Mouse (Mus musculus) brain, embryonic 18.5 days (tissue): Measurements from ENCODE around the gene Ccnk.

Experiments used
- DNase-seq: peaks from one replicate; pipeline ENCODE4 v3.0.0-alpha.2; 2012; ENCODE audit warnings: low read depth, low spot score

Ccnk gene

DNA sequence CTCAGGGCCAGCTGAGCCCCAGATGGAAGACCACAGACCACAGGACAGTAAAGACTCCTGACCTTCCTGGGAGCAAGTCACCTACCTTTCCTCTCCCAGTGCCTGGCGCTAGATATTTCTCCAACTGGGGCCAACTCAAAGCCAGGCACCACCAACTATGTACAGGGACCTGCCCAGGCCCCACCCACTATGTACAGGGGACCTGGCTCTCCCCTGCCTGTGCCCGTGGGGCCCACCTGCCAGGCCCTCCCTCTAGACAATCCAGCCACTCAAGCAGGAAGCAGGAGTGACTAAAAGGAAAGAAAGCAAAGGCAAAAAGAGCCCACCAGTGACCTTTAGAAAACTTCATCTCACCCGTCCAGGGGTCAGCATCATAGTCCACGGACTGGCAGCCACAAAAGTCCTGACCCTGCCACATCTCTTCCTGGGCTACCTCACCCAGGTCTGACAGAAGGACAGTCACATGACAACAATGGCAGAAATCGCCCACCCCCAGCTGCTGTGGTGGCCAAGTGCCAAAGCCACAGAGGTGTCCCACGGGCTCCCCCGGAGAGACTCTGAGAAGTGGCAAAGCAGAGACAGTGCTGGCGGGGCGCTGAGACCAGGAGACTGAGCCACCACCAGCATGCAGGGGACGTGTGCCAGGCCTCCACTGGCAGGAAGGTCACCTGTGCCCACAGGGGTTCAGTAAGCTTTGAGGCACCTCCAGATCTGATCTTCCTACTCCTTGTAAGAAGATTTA, 67.6 kb downstream of the Ccnk start:
- no peak for DNase-seq

DNA sequence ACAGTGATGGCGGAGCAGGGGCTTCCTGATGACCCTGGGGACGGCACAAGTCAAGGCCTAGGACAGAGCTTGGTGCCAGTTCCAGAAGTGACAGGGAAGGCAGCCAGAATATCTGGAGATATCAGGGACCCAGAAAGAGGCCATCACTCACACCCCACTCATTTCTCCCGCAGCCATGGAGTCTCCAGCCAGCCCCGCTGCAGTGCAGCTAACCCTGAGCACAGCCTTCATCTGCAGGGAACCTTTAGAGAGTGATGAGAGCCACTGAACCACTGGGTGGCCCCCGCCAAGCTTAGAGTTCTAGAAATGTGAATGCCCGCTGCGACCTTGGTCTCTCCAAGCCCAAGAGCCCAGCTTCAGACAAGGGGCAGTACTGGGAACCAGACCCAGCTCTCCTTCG, 69.6 kb downstream of the Ccnk start:
- no peak for DNase-seq

DNA sequence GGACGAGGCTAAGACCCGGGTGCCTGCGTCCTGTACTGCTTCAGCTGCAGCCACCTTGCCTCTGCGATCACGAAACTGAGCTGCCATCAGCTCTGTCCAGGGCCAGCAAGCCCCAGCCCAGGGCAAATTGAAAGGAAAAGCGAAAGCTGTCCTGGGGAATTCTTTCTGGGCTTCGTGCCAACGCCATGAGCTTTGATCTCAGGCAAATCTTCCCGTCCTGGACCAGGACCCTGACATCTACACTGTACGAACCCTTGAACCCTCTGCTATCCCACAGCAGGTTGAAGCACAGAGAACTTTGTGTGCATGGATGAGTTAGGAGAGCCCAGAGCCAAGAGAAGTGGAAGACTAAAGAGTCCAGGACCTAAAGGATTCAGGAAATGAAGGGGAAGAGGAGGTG, 70.1 kb downstream of the Ccnk start:
- no peak for DNase-seq

- DNase-seq: no peak
Observed at GRCm38 (mm10) chr12:108251034-108251792, 71.8 kb downstream of the Ccnk start.

DNA sequence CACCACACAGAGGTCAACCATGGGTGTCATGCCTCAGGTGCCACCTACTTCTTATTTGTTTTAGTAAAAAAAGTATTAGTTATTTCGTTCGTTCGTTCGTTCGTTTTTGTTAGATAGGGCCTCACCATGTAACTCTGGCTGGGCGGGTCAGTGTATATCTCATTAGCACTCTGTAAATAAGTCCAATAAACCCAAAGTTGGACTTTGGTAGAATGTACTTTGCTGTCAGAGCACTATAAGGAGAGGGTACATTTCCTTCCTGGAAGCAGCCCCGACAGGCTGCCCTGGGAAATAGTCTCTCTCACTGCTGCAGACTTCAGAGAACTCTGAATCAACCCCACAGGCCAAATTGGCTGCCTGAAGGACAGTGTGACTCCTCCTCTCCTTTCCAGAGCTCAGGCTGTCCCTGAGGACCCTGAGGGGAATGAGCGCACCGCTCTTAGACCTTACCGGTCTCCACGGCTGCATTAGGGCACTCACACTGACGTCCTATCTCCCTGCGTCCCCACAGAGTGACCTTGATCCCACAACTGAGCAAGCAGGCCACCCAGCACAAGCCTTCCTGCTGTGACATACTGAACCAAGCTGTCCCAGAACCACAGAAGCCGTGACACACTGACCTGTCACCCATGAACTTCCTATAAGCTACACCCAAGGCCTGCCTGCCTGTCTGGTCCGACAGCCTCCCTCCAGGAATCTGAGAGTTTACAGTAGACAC, 72.6 kb downstream of the Ccnk start:
- DNase-seq: no peak
